Mouse (Mus musculus) bone marrow macrophage, adult 2 months (primary cell): ENCODE measurements around the gene Evi5.

Source experiments
- CTCF ChIP-seq: IDR thresholded peaks from 2 replicates; pipeline ENCODE4 v1.5.1; 2012; ENCODE audit warnings: low read depth, mild to moderate bottlenecking, low read length, moderate library complexity
- POLR2A ChIP-seq: IDR thresholded peaks from 2 replicates; pipeline ENCODE4 v1.6.1; 2012; ENCODE audit warnings: mild to moderate bottlenecking, low read depth, low read length, borderline replicate concordance

DNA sequence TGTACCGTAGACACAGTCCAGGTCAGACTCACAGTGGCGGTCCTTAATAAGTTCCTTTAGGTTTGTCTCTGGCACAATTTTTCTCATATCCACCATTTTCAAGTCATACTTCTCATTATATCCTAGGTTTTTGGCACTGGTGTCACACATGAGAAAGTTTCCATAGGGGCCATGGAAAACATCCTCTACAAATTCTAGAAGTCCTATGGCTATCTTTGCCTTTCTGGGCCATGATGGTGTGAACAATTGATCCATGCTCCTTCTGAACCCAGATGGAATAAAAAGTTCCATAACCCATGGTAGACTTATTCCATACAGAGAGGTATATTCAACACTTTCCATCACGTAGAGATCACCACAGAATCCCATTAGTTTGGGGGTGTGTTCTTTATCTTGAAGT is 34.8 kb upstream of the Evi5 start:
- TF ChIP-seq POLR2A (no peak), CTCF (no peak)
